Mouse (Mus musculus) macrophage (primary cell): ENCODE results near the gene Ccdc130. TPM values are rescaled to one million over a fixed set of nuclear protein-coding genes. Genes with fewer than 3 reads are reported as not detected.

Experiments
- H3K27ac ChIP-seq: fragments of 350-480 bp; formaldehyde crosslinking; 2 replicates; pipeline ENCODE4 v1.9.0; 2021
- H3K36me3 ChIP-seq: fragments of 350-480 bp; formaldehyde crosslinking; 2 replicates; pipeline ENCODE4 v1.9.0; 2021; ENCODE audit errors: inconsistent target
- H3K4me3 ChIP-seq: fragments of 350-480 bp; formaldehyde crosslinking; 2 replicates; pipeline ENCODE4 v1.9.0; 2021; ENCODE audit errors: inconsistent target
- H3K79me2 ChIP-seq: fragments of 350-480 bp; formaldehyde crosslinking; 2 replicates; pipeline ENCODE4 v1.9.0; 2021; ENCODE audit errors: inconsistent target
- WGBS: methylation state at CpG from one replicate; pipeline ENCODE4 v1.1.7; 2026; ENCODE audit warnings: inconsistent platforms; ENCODE audit not compliant: missing documents; 5-methylcytosine and 5-hydroxymethylcytosine counted together
- polyA plus RNA-seq: library from polyadenylated mRNA; stranded (reverse); fragments of 250-400 nt; gene quantifications from 3 replicates; pipeline ENCODE4 v1.2.4, GENCODE M21; 2018; ENCODE audit warnings: inconsistent platforms

The Ccdc130 gene
- polyA plus RNA-seq, 1 experiment from 2014 or later: 41.2 TPM

DNA sequence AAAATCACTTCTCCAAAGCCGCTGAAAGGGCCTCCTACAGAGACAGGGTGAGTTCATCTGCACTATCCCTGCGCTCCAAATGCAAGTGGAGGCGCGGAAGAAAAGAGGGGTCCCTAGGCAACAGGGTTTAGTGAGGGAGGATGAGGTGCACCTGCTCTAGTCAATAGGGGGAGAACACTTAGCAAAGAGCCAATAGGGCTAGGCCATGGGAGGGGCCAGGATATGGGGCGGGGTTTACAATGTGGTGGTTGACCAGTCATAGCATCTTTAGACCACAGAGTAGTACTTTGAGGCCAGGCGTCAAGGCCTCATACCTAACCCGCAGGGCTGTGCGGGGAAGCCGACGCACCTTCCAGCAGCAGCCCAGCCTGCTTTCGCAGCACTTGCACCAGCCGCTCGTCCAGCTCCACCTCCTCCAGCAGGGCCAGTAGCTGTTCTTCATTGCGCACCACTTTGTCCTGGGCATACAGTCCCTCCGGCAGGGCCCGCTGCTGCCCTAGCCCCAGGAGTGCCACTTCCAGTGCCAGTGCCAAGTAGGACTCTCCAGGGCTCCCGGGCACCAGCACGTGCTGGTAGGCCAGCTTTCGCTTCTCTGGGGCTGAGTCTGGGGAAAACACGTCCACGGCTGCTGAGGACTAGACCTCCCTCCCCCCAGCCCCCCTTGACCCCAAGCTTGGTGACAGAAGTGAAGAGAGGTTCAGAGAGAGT, 46.7 kb downstream of the Ccdc130 start:
- 86% methylated on average over 9 of the region's 21 CpGs for WGBS
- Histone ChIP-seq H3K79me2 (no peaks in the 10 kb centered on the region), H3K4me3 (no peak overlapping the region), H3K36me3 (peaks cover 35% of the 10 kb centered on the region), H3K27ac (peak overlapping the region; percentile 88)

DNA sequence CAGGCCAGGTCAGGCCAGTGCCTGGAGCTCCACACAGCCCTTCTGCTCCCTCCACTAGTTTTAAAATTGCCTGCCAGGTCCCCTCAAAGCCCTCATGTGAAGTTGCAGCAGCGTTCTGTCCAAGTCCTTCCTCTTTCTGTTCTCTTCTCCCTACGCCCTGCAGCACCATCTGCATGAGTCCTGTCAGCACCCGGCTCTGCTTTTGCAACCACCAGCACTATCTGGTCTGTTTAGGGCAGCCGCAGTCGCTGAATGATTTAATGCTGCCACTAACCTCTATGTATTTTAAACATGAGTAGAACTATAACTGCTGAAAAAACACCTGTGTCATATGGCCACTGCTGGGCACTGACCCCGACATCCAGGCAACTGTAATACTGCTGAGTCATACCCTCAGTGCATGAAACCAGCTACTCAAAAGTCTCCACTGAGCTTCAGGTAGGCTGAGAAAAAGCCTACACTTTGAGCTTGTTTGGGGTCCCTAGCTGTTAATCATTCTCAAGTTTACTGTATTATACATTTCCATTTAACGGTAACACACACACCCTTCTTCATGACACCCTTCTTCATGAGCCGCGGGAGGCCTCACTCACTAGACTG, 47.5 kb downstream of the Ccdc130 start:
- Histone ChIP-seq H3K36me3 (peaks cover 27% of the 10 kb centered on the region), H3K4me3 (no peak overlapping the region), H3K27ac (peak overlapping the region; percentile 88), H3K79me2 (no peaks in the 10 kb centered on the region)
- WGBS: 9% methylated on average over 7 of the region's 9 CpGs

DNA sequence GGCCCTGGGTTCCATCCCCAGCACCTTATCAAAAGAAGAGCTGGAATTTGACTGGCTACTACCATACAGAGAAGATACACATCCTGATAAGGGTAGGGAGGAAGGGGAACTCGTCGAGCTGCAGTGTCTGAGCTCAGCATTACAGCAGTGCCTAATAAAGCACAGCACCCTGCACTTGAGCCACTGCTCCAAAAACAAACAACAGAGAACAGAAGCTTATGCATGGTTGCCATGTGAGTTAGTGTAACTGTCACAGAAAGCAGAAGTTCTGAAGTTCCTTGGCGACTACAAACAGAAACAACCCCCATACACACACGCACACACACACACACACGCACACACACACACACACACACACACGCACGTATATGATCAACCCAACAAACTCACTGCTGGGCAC, 50.1 kb downstream of the Ccdc130 start:
- WGBS: 0% methylated on average over 3 of the region's 7 CpGs
- peaks cover 15% of the 10 kb centered on the region; the same call in 1 of the 2 replicates for H3K36me3 ChIP-seq
- no peaks in the 10 kb centered on the region for H3K79me2 ChIP-seq
- H3K4me3 ChIP-seq: no peak overlapping the region
- H3K27ac ChIP-seq: peak overlapping the region; percentile 85

GRCm38 (mm10) chr8:84218143-84218542, 52.0 kb downstream of the Ccdc130 start:
- peaks cover 30% of the 10 kb centered on the region; the same call in 1 of the 2 replicates for H3K36me3 ChIP-seq
- no peak overlapping the region for H3K27ac ChIP-seq
- WGBS: no CpG with 5 or more reads among the region's 5 CpGs
- no peak overlapping the region for H3K4me3 ChIP-seq
- H3K79me2 ChIP-seq: no peaks in the 10 kb centered on the region

- Histone ChIP-seq H3K4me3 (no peak overlapping the region), H3K79me2 (no peaks in the 10 kb centered on the region), H3K27ac (no peak overlapping the region), H3K36me3 (peaks cover 31% of the 10 kb centered on the region; the same call in 1 of the 2 replicates)
- WGBS: 96% methylated on average over 11 of the region's 11 CpGs
These were observed 53.0 kb downstream of the Ccdc130 start for GRCm38 (mm10) chr8:84217206-84217605.

DNA sequence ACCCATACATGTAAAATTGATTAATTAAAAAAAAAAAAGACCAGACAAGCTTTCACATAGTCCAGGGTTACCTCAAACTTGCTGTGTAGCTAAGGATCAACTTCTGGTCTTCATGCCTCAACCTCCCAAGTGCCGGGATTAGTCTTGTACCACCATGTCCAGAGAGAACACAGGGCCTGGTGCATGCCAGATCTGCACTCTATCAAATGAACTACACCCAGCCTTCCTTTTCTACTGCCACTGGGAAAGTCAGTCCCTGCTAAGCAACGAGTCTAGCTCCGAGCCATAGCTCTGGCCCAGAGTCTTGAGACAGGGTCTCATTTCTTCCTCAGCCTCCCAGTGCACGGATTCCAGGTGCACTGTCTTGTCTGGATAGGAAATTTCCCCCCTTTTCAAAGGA, 56.9 kb downstream of the Ccdc130 start:
- peaks cover 45% of the 10 kb centered on the region for H3K36me3 ChIP-seq
- H3K4me3 ChIP-seq: no peak overlapping the region
- 95% methylated on average over 4 of the region's 4 CpGs for WGBS
- H3K27ac ChIP-seq: no peak overlapping the region
- peaks cover 16% of the 10 kb centered on the region for H3K79me2 ChIP-seq

DNA sequence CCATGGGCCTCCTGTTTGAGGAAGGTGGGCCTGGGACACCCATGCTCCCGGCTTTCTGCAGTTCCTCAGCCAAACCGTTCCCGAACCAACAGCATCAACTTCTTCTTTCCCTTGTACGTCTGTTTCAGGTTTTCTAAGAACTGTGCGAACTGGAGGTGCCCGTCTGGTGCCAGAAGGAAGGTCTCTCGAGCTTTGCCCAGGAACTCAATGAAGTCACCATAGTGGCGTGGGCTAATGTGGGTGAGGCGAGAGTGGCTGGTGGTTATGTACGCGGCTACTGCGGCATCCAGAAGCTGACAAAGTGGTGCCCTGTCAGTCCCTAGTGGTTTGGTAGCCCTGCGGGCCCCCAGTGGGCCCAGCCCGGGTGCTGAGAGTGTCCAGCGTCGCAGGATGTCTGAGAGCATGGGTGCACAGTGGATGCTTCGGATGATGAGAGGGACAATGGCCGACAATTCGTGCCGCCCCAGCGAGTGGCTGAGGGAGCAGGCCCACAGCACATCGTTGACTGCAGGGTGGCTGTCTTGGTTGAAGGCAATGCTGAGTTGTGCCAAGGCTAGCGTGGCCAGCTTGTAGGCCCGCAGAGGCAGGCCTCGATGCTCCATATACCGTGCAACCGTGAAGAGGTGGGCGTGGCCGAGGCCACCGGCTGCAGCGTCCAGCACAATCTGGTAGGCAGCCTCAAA, 58.2 kb downstream of the Ccdc130 start:
- no peak overlapping the region for H3K27ac ChIP-seq
- no peak overlapping the region for H3K4me3 ChIP-seq
- H3K79me2 ChIP-seq: peaks cover 29% of the 10 kb centered on the region
- H3K36me3 ChIP-seq: peaks cover 45% of the 10 kb centered on the region
- WGBS: 93% methylated on average over 27 of the region's 31 CpGs

DNA sequence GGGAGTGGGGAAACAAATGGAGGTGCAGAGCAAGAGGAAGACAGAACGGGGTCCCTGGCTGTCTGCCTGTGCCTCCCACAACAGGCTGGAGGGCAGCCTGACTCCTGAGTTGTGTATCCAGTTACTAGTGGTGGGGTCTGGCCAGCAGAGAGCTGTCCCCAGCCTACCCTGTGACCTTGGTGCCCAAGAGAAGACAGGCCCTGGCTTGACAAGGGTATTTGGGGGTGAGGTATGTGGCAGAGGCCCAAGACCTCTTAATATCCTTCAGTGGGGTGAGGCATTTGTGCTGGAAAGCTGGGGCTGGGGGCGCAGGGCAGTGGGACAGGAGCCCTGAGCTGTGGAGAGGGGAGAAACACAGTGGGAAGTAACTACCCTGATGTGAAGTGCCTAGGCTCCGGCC, 59.0 kb downstream of the Ccdc130 start:
- peaks cover 37% of the 10 kb centered on the region for H3K79me2 ChIP-seq
- no peak overlapping the region for H3K27ac ChIP-seq
- peaks cover 42% of the 10 kb centered on the region for H3K36me3 ChIP-seq
- no peak overlapping the region for H3K4me3 ChIP-seq
- 92% methylated on average over 3 of the region's 3 CpGs for WGBS

- 55% methylated on average over 24 of the region's 34 CpGs for WGBS
- peaks cover 43% of the 10 kb centered on the region for H3K36me3 ChIP-seq
- no peak overlapping the region for H3K4me3 ChIP-seq
- peaks cover 46% of the 10 kb centered on the region for H3K79me2 ChIP-seq
- no peak overlapping the region for H3K27ac ChIP-seq
These were observed 59.9 kb downstream of the Ccdc130 start for GRCm38 (mm10) chr8:84210167-84210791.

DNA sequence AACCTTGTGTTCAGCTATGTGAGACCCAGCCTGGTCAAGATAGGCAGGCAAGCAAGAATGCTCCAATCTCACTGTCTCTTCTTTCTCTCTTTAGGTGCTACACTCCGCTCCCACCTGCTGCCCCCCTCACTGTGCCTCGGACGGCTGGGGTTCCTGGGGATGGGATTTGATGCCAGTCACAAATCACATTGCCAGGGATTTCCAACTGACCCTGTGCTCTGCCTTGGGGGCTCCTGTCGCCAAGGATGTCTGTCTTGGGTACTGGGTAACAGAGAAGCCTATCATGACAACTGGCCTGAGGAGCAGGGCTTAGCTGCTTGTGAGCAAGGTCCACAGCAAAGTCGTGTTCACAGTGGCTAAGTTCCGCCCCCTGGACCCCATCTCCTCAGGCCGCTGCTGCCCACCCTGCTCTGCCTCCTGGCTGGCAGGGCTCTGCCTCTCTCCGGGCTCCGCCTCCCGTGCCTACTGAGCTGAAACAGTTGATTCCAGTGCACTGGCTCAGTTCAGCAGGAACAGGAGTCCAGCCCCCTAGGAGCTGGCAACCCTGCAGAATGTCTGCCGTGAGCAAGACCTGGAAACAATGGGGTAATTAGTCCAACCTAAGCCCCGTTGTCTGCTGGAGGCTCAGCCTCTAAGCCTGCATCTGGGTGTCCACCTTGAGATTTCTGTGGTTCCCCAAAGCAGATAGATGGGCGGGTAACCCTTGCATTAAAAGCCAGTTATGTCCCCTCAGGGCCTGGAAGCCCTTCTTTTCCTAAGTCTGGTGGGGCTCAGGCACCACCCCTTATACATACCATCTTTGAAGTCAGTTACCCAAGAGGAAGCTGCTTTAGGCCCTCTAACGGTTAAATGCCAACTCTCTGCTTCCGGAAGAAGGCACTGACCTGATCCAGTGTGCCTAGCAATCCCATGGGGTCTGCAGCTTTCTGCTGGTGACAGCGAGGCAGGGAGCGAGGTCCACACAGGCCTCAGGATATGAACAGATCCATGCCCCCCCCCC, 61.5 kb downstream of the Ccdc130 start:
- peaks cover 60% of the 10 kb centered on the region for H3K79me2 ChIP-seq
- 25% methylated on average over 17 of the region's 17 CpGs for WGBS
- peak overlapping the region; percentile 94 for H3K27ac ChIP-seq
- H3K4me3 ChIP-seq: peak overlapping the region; percentile 9; the same call in 1 of the 2 replicates
- H3K36me3 ChIP-seq: peaks cover 38% of the 10 kb centered on the region

GRCm38 (mm10) chr8:84207811-84208210, 62.4 kb downstream of the Ccdc130 start:
- Histone ChIP-seq H3K4me3 (peak overlapping the region; percentile 9; the same call in 1 of the 2 replicates), H3K79me2 (peaks cover 68% of the 10 kb centered on the region), H3K27ac (peak overlapping the region; percentile 94), H3K36me3 (peaks cover 32% of the 10 kb centered on the region)
- 15% methylated on average over 6 of the region's 7 CpGs for WGBS
